ENCODE assay signal across 8 mouse cellular contexts in the genomic region with DNA sequence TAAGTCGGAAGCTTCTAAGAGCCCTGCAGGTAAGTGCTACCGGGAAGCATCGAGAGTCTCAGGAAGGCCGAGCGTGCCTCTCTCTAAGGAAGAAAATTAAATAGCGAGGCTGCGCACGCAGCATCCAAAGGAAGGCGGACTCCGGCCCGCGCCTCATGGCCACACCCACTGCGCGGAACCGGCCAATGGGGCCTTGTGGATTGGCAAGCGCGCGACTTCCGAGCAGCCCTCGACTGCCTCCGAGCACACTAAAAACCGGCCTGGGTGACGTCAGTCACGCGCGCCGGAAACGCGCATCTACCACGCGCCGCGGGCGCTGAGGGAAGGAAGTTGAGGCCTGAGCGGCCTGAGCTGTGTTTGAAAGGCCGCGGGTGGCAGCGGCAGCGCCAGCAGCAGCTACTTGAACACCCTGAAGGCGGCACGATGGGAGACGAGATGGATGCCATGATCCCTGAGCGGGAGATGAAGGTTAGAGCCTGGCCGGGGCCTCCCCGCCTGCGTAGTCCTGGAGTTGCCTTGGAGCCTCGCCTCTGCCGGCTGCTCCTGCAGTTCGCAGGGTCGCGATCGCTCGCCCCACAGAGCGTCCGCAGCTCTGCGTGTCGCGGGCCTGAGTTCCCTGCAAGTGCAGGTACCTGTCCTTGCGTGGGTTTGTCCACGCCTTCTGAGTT. TPM values are rescaled to one million over a fixed set of nuclear protein-coding genes. Genes with fewer than 3 reads are reported as not detected.
A peak's percentile ranks its signal among the peaks of the same experiment; 100 is the strongest.
DNase-seq lines count a peak whose midpoint lies in the region; ATAC-seq and TF ChIP-seq lines count a peak whose summit lies in the region.

Gene Nup214 (plus strand): TSS at position 296 of the 668 bp plus-strand sequence.

- peaks cover 26% of the 10 kb centered on the region for H3K27me3 ChIP-seq in megakaryocyte, embryonic 14.5 days (replicated peaks)

- peak within 1 kb of the TSS; percentile 84 for H3K4me3 ChIP-seq in cortical plate, adult 2 months (ENCODE audit: insufficient read depth, low read length)
- H3K4me3 ChIP-seq in megakaryocyte, embryonic 14.5 days (replicated peaks): peak within 1 kb of the TSS; percentile 97

- H3K9me3 ChIP-seq in megakaryocyte, embryonic 14.5 days: no peaks in the 10 kb centered on the region

- TF ChIP-seq POLR2A in cortical plate, adult 2 months (IDR thresholded peaks at IDR 0.05; ENCODE audit: extremely low read depth, insufficient read depth, low read length): peak; percentile 78

- DNase-seq in gastrocnemius, adult 8-10 months (ENCODE audit: low spot score in 2 of 2): peak; percentile 97 to 98
- peak; percentile 99 for DNase-seq in hindlimb bud, embryonic 11.5 days (ENCODE audit: extremely low spot score, low read depth, low spot score)
- DNase-seq in left cerebral cortex, adult 8-10 months (ENCODE audit: low spot score in 2 of 2): peak; percentile 99
- peak; percentile 100 for DNase-seq in right cerebral cortex, postnatal 10 days (ENCODE audit: low spot score in 2 of 2)
- peak; percentile 100 for DNase-seq in urinary bladder, postnatal 25 days (ENCODE audit: low spot score)

- TF ChIP-seq CTCF in cortical plate, adult 2 months (IDR thresholded peaks at IDR 0.05; ENCODE audit: extremely low read depth, insufficient read depth, low read length): no peak

- no peak within 1 kb of the TSS for H3K27ac ChIP-seq in cortical plate, adult 2 months (ENCODE audit: insufficient read depth, low read length)

- H3K36me3 ChIP-seq in megakaryocyte, embryonic 14.5 days (replicated peaks; ENCODE audit: low read length): peaks cover 30% of the 10 kb centered on the region

- H3K4me1 ChIP-seq in cortical plate, adult 2 months (ENCODE audit: control insufficient read depth, insufficient read depth, low read length): peaks cover 4% of the 10 kb centered on the region
- peaks cover 40% of the 10 kb centered on the region for H3K4me1 ChIP-seq in megakaryocyte, embryonic 14.5 days

- ATAC-seq in activated CD4-positive, CD25-positive, alpha-beta regulatory T cell, adult 4 months: peak; percentile 99

RNA-seq across cellular contexts. Expression of gene Nup214, which starts in this region (rescaled TPM):
- 10 to 100 TPM; 78.0 to 79.8 TPM for polyA plus RNA-seq in activated CD4-positive, CD25-positive, alpha-beta regulatory T cell, adult 4 months (2017; shearing (Covaris generic))
- 34.1 and 41.9 TPM in 2 replicates for polyA plus RNA-seq in cortical plate, adult 2 months (2012; rRNA removed)
- 10 to 100 TPM; 16.0 to 20.5 (median 18.3) TPM for total RNA-seq in gastrocnemius, adult 8-10 months (2022)
- total RNA-seq in left cerebral cortex, adult 8-10 months (2022): 10 to 100 TPM; 50.5 to 74.7 (median 65.5) TPM
- polyA plus RNA-seq in megakaryocyte, embryonic 14.5 days (2012; ENCODE audit: insufficient read depth, low replicate concordance): 10.0 and 14.4 TPM in 2 replicates
